13 mouse cellular contexts compared by ENCODE assay signal in genomic region chr4:155279054-155279453, GRCm38 (mm10). TPM values are rescaled to one million over a fixed set of nuclear protein-coding genes. Genes with fewer than 3 reads are reported as not detected.
A peak's percentile ranks its signal among the peaks of the same experiment; 100 is the strongest.
DNase-seq lines count a peak whose midpoint lies in the region; ATAC-seq and TF ChIP-seq lines count a peak whose summit lies in the region.
"Had no signal": no experiment of that assay in that cellular context is flagged by ENCODE, and none has a peak within 500 bp of the region (broad histone marks: within the 10 kb centered on the region; RNA-seq: fewer than 3 reads in every experiment).

No protein-coding gene starts in this region.

- peak; percentile 48 for DNase-seq in embryo, embryonic 10 days (ENCODE audit: low spot score)
- no peak for DNase-seq in embryo, embryonic 9.5 days (ENCODE audit: extremely low spot score)
- DNase-seq in liver, adult 2 months (ENCODE audit: extremely low read depth, low read depth, low spot score) = no peak
- DNase-seq in liver (no peak), ZHBTc4 (ENCODE audit: low read depth, low spot score) (peak; percentile 60)
- no peak for DNase-seq in limb, embryonic 11.5 days (ENCODE audit: low spot score)
- no peak for DNase-seq in right cerebral cortex, postnatal 14 days
- DNase-seq in c-Kit-positive CD71-positive TER-119-positive erythroid progenitor cells, embryonic 14.5 days (ENCODE audit: low spot score) = no peak
- DNase-seq: B cell, adult 2 months; heart, postnatal 4 days; kidney, postnatal 36 days; right cerebral cortex, postnatal 25 days; thymus, adult 2 months had no signal

- H3K9ac ChIP-seq in liver, adult 2 months (ENCODE audit: low read depth, low read length) = no peak overlapping the region
- H3K9ac ChIP-seq in limb, embryonic 11.5 days (ENCODE audit: low read length) = no peak overlapping the region

- no peak overlapping the region for H3K27ac ChIP-seq in liver, adult 2 months (replicated peaks; ENCODE audit: insufficient read depth, low read depth, low read length)
- H3K27ac ChIP-seq in limb, embryonic 11.5 days (replicated peaks; ENCODE audit: low read depth, low read length) = peak overlapping the region; percentile 62

- H3K4me1 ChIP-seq in liver, adult 2 months (ENCODE audit: control insufficient read depth, insufficient read depth, low read length) = peaks cover 7% of the 10 kb centered on the region; the same call in 1 of the 2 replicates
- peaks cover 46% of the 10 kb centered on the region for H3K4me1 ChIP-seq in limb, embryonic 11.5 days (ENCODE audit: control insufficient read depth, insufficient read depth, low read length)

- no peaks in the 10 kb centered on the region for H3K36me3 ChIP-seq in liver, adult 2 months (ENCODE audit: control insufficient read depth, insufficient read depth, low read length)
- H3K36me3 ChIP-seq in limb, embryonic 11.5 days (ENCODE audit: control insufficient read depth, insufficient read depth, low read length) = no peaks in the 10 kb centered on the region

- ATAC-seq in limb, embryonic 11.5 days (ENCODE audit: insufficient number of reproducible peaks, low FRiP score, low TSS enrichment, low read depth) = no peak

- no peaks in the 10 kb centered on the region for H3K79me2 ChIP-seq in liver, adult 2 months (ENCODE audit: control insufficient read depth, insufficient read depth, low read length)

- no peak overlapping the region for H3K4me2 ChIP-seq in limb, embryonic 11.5 days (ENCODE audit: low read depth, severe bottlenecking)

- TF ChIP-seq CTCF in liver, adult 2 months (IDR thresholded peaks at IDR 0.05; ENCODE audit: low read depth, low read length) = peak; percentile 32

- no peaks in the 10 kb centered on the region for H3K9me3 ChIP-seq in limb, embryonic 11.5 days (ENCODE audit: control insufficient read depth, low read length)

- 95% methylated on average over 8 of the region's 8 CpGs for WGBS in liver, adult 2 months
- 92% methylated on average over 8 of the region's 8 CpGs for WGBS in limb, embryonic 11.5 days

- H3K4me3 ChIP-seq in liver, adult 2 months (ENCODE audit: insufficient read depth, low read depth, low read length) = no peak overlapping the region
- no peak overlapping the region for H3K4me3 ChIP-seq in limb, embryonic 11.5 days (ENCODE audit: low read depth, low read length)

- no peaks in the 10 kb centered on the region for H3K27me3 ChIP-seq in liver, adult 2 months (ENCODE audit: control insufficient read depth, insufficient read depth, low read length)
- H3K27me3 ChIP-seq in limb, embryonic 11.5 days (ENCODE audit: control insufficient read depth, insufficient read depth, low read length) = no peaks in the 10 kb centered on the region

- no peak for TF ChIP-seq POLR2A in liver, adult 2 months (IDR thresholded peaks at IDR 0.05; ENCODE audit: extremely low read depth, insufficient read depth, low read length)

RNA-seq across cellular contexts. Expression of gene Faap20, which starts 29.5 kb away (rescaled TPM):
- 5.4 and 7.4 TPM in 2 replicates for total RNA-seq in liver, adult 2 months (2014; rRNA removed)
- 28.6 and 33.8 TPM in 2 replicates for polyA plus RNA-seq in liver, adult 2 months (2012; rRNA removed)
- 103 and 104 TPM in 2 replicates for polyA plus RNA-seq in limb, embryonic 11.5 days (2014; fragmentation: Nextera tagmentation; extraction: Ambion mirVana)

RNA-seq across cellular contexts. Expression of gene Ski, which starts 56.7 kb away (rescaled TPM):
- total RNA-seq in liver, adult 2 months (2014; rRNA removed) = 4.2 and 7.5 TPM in 2 replicates
- polyA plus RNA-seq in liver, adult 2 months (2012; rRNA removed) = 19.3 and 19.5 TPM in 2 replicates
- polyA plus RNA-seq in limb, embryonic 11.5 days (2014; fragmentation: Nextera tagmentation; extraction: Ambion mirVana) = 17.7 and 17.8 TPM in 2 replicates

Comparison
In these comparisons a context has a peak if more than half of its experiments do, and no peak if none do; other contexts are left out.
1. DNase-seq: peak in embryo, embryonic 10 days (single experiment) and ZHBTc4 (single experiment); none in embryo, embryonic 9.5 days (single experiment), liver, adult 2 months (single experiment), liver (single experiment), limb, embryonic 11.5 days (single experiment), right cerebral cortex, postnatal 14 days (single experiment) and c-Kit-positive CD71-positive TER-119-positive erythroid progenitor cells, embryonic 14.5 days (single experiment).